Mouse (Mus musculus): ENCODE data around the gene Gpr142.

GRCm38 (mm10) chr11:114798624-114799023 is at the start of gene Gpr142:
- TF ChIP-seq CTCF (conservative IDR thresholded peaks at IDR 0.05; ENCODE audit: low read length): no peak
- TF ChIP-seq NANOG (IDR thresholded peaks at IDR 0.05; ENCODE audit: borderline replicate concordance, low read length): no peak

All from E14TG2a.4 (cell line).